Comparison of ENCODE assay signal across 24 mouse cellular contexts in the genomic region with DNA sequence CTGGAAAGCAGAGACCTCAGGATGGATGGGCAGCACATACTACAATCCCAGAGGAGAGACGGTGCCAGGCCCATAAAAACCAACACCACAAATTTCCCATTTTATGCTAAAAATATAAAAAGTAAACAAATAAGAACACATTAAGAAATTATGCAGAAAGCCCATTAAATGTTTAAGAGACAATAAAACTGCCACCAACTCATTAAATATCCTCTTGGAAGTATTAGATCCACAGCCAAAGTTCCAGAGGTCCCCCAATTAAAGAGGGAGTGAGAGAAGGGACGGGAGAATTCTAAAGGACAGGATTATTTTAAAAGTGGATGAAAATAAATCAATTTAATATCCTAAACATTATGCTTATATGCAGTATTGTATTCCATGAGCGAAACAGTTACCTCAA. TPM values are rescaled to one million over a fixed set of nuclear protein-coding genes. Genes with fewer than 3 reads are reported as not detected.
A peak's percentile ranks its signal among the peaks of the same experiment; 100 is the strongest.
DNase-seq lines count a peak whose midpoint lies in the region; ATAC-seq and TF ChIP-seq lines count a peak whose summit lies in the region.
"Had no signal": no experiment of that assay in that cellular context is flagged by ENCODE, and none has a peak within 500 bp of the region (broad histone marks: within the 10 kb centered on the region; RNA-seq: fewer than 3 reads in every experiment).

No protein-coding gene starts in this region.

- TF ChIP-seq CTCF in lung, embryonic 14.5 days (IDR thresholded peaks at IDR 0.05; ENCODE audit: low read depth), result no peak

- H3K9me3 ChIP-seq in lung, embryonic 14.5 days (ENCODE audit: low read depth, low read length), result no peaks in the 10 kb centered on the region
- H3K9me3 ChIP-seq: forebrain, embryonic 10.5 days; forebrain, embryonic 13.5 days; heart, embryonic 12.5 days; heart, embryonic 15.5 days had no signal

- no peaks in the 10 kb centered on the region for H3K36me3 ChIP-seq in lung, embryonic 14.5 days (ENCODE audit: insufficient read depth)
- H3K36me3 ChIP-seq: forebrain, embryonic 10.5 days; heart, embryonic 12.5 days; heart, embryonic 15.5 days had no signal

- H3K4me1 ChIP-seq in lung, embryonic 14.5 days (ENCODE audit: insufficient read depth), result no peaks in the 10 kb centered on the region
- H3K4me1 ChIP-seq: heart, embryonic 12.5 days; heart, embryonic 15.5 days had no signal

- intact Hi-C loops in heart, postnatal 25 days (cut with DNase I), result no loop called here

- DNase-seq in heart, adult 11 months, result peak; percentile 34
- DNase-seq in heart, postnatal 25 days (ENCODE audit: low spot score), result no peak
- DNase-seq in kidney, postnatal 10 days, result peak; percentile 25
- no peak for DNase-seq in kidney, postnatal 25 days
- peak; percentile 60 for DNase-seq in lung, embryonic 14.5 days
- DNase-seq in lung, postnatal 10 days, result no peak
- DNase-seq: adrenal gland, adult 8-10 months; adrenal gland, postnatal 36 days; cerebellum, adult 18-20 months; cerebellum, adult 9-10 months; cerebellum, postnatal 14 days; gastrocnemius, adult 2 months; gastrocnemius, postnatal 14 days; heart, adult 18-20 months; heart, postnatal 10 days; heart, postnatal 4 days had no signal

- 50% methylated on average over 3 of the region's 3 CpGs for WGBS in lung, embryonic 14.5 days

- H3K4me3 ChIP-seq in lung, embryonic 14.5 days (ENCODE audit: low read depth, low read length), result no peak overlapping the region
- H3K4me3 ChIP-seq: forebrain, embryonic 10.5 days; forebrain, embryonic 13.5 days; gastrocnemius, adult 2 months; heart, embryonic 12.5 days; heart, embryonic 15.5 days had no signal

- no peak overlapping the region for H3K4me2 ChIP-seq in lung, embryonic 14.5 days
- H3K4me2 ChIP-seq: forebrain, embryonic 13.5 days; heart, embryonic 12.5 days; heart, embryonic 15.5 days; hindbrain, embryonic 14.5 days had no signal

- no peak overlapping the region for H3K9ac ChIP-seq in lung, embryonic 14.5 days
- H3K9ac ChIP-seq: forebrain, embryonic 13.5 days; heart, embryonic 12.5 days; heart, embryonic 15.5 days; hindbrain, embryonic 14.5 days had no signal

- no peak overlapping the region for H3K27ac ChIP-seq in lung, embryonic 14.5 days (ENCODE audit: low read depth)
- H3K27ac ChIP-seq: forebrain, embryonic 10.5 days; forebrain, embryonic 13.5 days; gastrocnemius, adult 2 months; heart, embryonic 15.5 days; hindbrain, embryonic 14.5 days; hindbrain, postnatal 0 days had no signal

- no peaks in the 10 kb centered on the region for H3K27me3 ChIP-seq in lung, embryonic 14.5 days (ENCODE audit: insufficient read depth, low read length)
- H3K27me3 ChIP-seq: forebrain, embryonic 13.5 days; heart, embryonic 12.5 days; heart, embryonic 15.5 days had no signal

- no peak for ATAC-seq in lung, embryonic 14.5 days (ENCODE audit: insufficient read depth)
- ATAC-seq: activated CD4-positive, CD25-positive, alpha-beta regulatory T cell, adult 4 months; forebrain, embryonic 13.5 days; forebrain, embryonic 16.5 days; hindbrain, postnatal 0 days had no signal

RNA-seq across cellular contexts. Expression of a gene that starts 43.0 kb away (rescaled TPM):
- total RNA-seq in heart, postnatal 25 days (2021), result under 1 TPM; 0.17 to 0.26 TPM
- polyA plus RNA-seq in lung, embryonic 14.5 days (2014; fragmentation: Nextera tagmentation; extraction: Ambion mirVana), result 6.7 and 8.5 TPM in 2 replicates
- polyA plus RNA-seq: activated CD4-positive, CD25-positive, alpha-beta regulatory T cell, adult 4 months had no signal

Comparison
In these comparisons a context has a peak if more than half of its experiments do, and no peak if none do; other contexts are left out.
1. DNase-seq: peak in heart, adult 11 months (single experiment), kidney, postnatal 10 days (single experiment) and lung, embryonic 14.5 days (single experiment); none in heart, postnatal 25 days (single experiment), kidney, postnatal 25 days (0 of 2) and lung, postnatal 10 days (single experiment).